Mouse (Mus musculus): ENCODE measurements at regions not wholly inside any gene's neighbourhood (a gene's known extent, or its start where the extent isn't known, plus 50 kb on each side); places are given as distances from the start of the nearest gene placed in this dataset.
A peak's percentile ranks its signal among the peaks of the same experiment; 100 is the strongest.
"Not testable (repeated sequence)": the region's sequence is repeated elsewhere in the genome, so short reads cannot be mapped to it uniquely, and the experiment has no call there.

- not testable (repeated sequence) for H3K27me3 ChIP-seq (ENCODE audit: control insufficient read depth, insufficient read depth, low read length); H3K27ac ChIP-seq (ENCODE audit: low read depth, low read length); H3K4me3 ChIP-seq (ENCODE audit: low read depth, low read length); DNase-seq (ENCODE audit: low spot score); ATAC-seq (ENCODE audit: insufficient read depth, low FRiP score, low TSS enrichment); H3K4me2 ChIP-seq (ENCODE audit: low read depth); H3K9ac ChIP-seq (ENCODE audit: low read length); H3K4me1 ChIP-seq (ENCODE audit: control insufficient read depth, insufficient read depth, low read length); H3K9me3 ChIP-seq (ENCODE audit: control insufficient read depth, low read length); H3K36me3 ChIP-seq (ENCODE audit: control insufficient read depth, insufficient read depth, low read length)
- 91% methylated on average over 3 of the region's 3 CpGs for WGBS
Measured at GRCm38 (mm10) chr3:53735607-53736006, 78.5 kb upstream of the Frem2 start.

GRCm38 (mm10) chr3:53735147-53735546, 78.0 kb upstream of the Frem2 start:
- Histone ChIP-seq H3K9me3 (ENCODE audit: control insufficient read depth, low read length) (no peaks in the 10 kb centered on the region), H3K27ac (ENCODE audit: low read depth, low read length) (no peak overlapping the region), H3K27me3 (ENCODE audit: control insufficient read depth, insufficient read depth, low read length) (no peaks in the 10 kb centered on the region), H3K4me1 (ENCODE audit: control insufficient read depth, insufficient read depth, low read length) (no peaks in the 10 kb centered on the region), H3K36me3 (ENCODE audit: control insufficient read depth, insufficient read depth, low read length) (no peaks in the 10 kb centered on the region), H3K4me2 (ENCODE audit: low read depth) (no peak overlapping the region), H3K4me3 (ENCODE audit: low read depth, low read length) (no peak overlapping the region), H3K9ac (ENCODE audit: low read length) (no peak overlapping the region)
- ATAC-seq (ENCODE audit: insufficient read depth, low FRiP score, low TSS enrichment) = peak; percentile 63; the same call in 1 of the 2 replicates
- peak; percentile 40 for DNase-seq (ENCODE audit: low spot score)
- 42% methylated on average over 5 of the region's 5 CpGs for WGBS

GRCm38 (mm10) chr3:53730440-53730839, 73.3 kb upstream of the Frem2 start:
- Histone ChIP-seq H3K9ac (ENCODE audit: low read length) (no peak overlapping the region), H3K4me3 (ENCODE audit: low read depth, low read length) (no peak overlapping the region), H3K36me3 (ENCODE audit: control insufficient read depth, insufficient read depth, low read length) (no peaks in the 10 kb centered on the region), H3K27ac (ENCODE audit: low read depth, low read length) (no peak overlapping the region), H3K4me1 (ENCODE audit: control insufficient read depth, insufficient read depth, low read length) (no peaks in the 10 kb centered on the region), H3K4me2 (ENCODE audit: low read depth) (no peak overlapping the region), H3K9me3 (ENCODE audit: control insufficient read depth, low read length) (no peaks in the 10 kb centered on the region), H3K27me3 (ENCODE audit: control insufficient read depth, insufficient read depth, low read length) (no peaks in the 10 kb centered on the region)
- 49% methylated on average over 7 of the region's 7 CpGs for WGBS
- DNase-seq (ENCODE audit: low spot score) (no peak), ATAC-seq (ENCODE audit: insufficient read depth, low FRiP score, low TSS enrichment) (no peak)

- ATAC-seq (ENCODE audit: insufficient read depth, low FRiP score, low TSS enrichment) = no peak
Measured at GRCm38 (mm10) chr3:53729810-53730209, 72.7 kb upstream of the Frem2 start.

GRCm38 (mm10) chr3:53729131-53729530, 72.0 kb upstream of the Frem2 start:
- H3K4me2 ChIP-seq (ENCODE audit: low read depth) = no peak overlapping the region
- WGBS = 94% methylated on average over 10 of the region's 10 CpGs
- H3K4me3 ChIP-seq (ENCODE audit: low read depth, low read length) = no peak overlapping the region
- H3K4me1 ChIP-seq (ENCODE audit: control insufficient read depth, insufficient read depth, low read length) = no peaks in the 10 kb centered on the region
- no peak overlapping the region for H3K9ac ChIP-seq (ENCODE audit: low read length)
- no peaks in the 10 kb centered on the region for H3K27me3 ChIP-seq (ENCODE audit: control insufficient read depth, insufficient read depth, low read length)
- no peak overlapping the region for H3K27ac ChIP-seq (ENCODE audit: low read depth, low read length)
- no peak for ATAC-seq (ENCODE audit: insufficient read depth, low FRiP score, low TSS enrichment)
- no peak for DNase-seq (ENCODE audit: low spot score)
- H3K9me3 ChIP-seq (ENCODE audit: control insufficient read depth, low read length) = no peaks in the 10 kb centered on the region
- no peaks in the 10 kb centered on the region for H3K36me3 ChIP-seq (ENCODE audit: control insufficient read depth, insufficient read depth, low read length)

More at GRCm38 (mm10) chr3:53729810-53730209, 72.7 kb upstream of the Frem2 start:
- WGBS = 47% methylated on average over 5 of the region's 5 CpGs
- Histone ChIP-seq H3K4me1 (ENCODE audit: control insufficient read depth, insufficient read depth, low read length) (no peaks in the 10 kb centered on the region), H3K9ac (ENCODE audit: low read length) (no peak overlapping the region), H3K27ac (ENCODE audit: low read depth, low read length) (no peak overlapping the region), H3K27me3 (ENCODE audit: control insufficient read depth, insufficient read depth, low read length) (no peaks in the 10 kb centered on the region), H3K36me3 (ENCODE audit: control insufficient read depth, insufficient read depth, low read length) (no peaks in the 10 kb centered on the region), H3K4me2 (ENCODE audit: low read depth) (no peak overlapping the region), H3K4me3 (ENCODE audit: low read depth, low read length) (no peak overlapping the region), H3K9me3 (ENCODE audit: control insufficient read depth, low read length) (no peaks in the 10 kb centered on the region)
- peak; percentile 66 for DNase-seq (ENCODE audit: low spot score)

GRCm38 (mm10) chr3:53727737-53728136, 70.6 kb upstream of the Frem2 start:
- Histone ChIP-seq H3K4me3 (ENCODE audit: low read depth, low read length) (no peak overlapping the region), H3K27ac (ENCODE audit: low read depth, low read length) (no peak overlapping the region), H3K9me3 (ENCODE audit: control insufficient read depth, low read length) (no peaks in the 10 kb centered on the region), H3K9ac (ENCODE audit: low read length) (no peak overlapping the region), H3K4me2 (ENCODE audit: low read depth) (no peak overlapping the region), H3K4me1 (ENCODE audit: control insufficient read depth, insufficient read depth, low read length) (no peaks in the 10 kb centered on the region), H3K27me3 (ENCODE audit: control insufficient read depth, insufficient read depth, low read length) (no peaks in the 10 kb centered on the region), H3K36me3 (ENCODE audit: control insufficient read depth, insufficient read depth, low read length) (no peaks in the 10 kb centered on the region)
- ATAC-seq (ENCODE audit: insufficient read depth, low FRiP score, low TSS enrichment) (no peak), DNase-seq (ENCODE audit: low spot score) (no peak)
- WGBS = 77% methylated on average over 1 of the region's 1 CpGs

GRCm38 (mm10) chr3:53707101-53707500, 49.9 kb upstream of the Frem2 start:
- no peak overlapping the region for H3K9ac ChIP-seq (ENCODE audit: low read length)
- no peak overlapping the region for H3K27ac ChIP-seq (ENCODE audit: low read depth, low read length)
- no peak for DNase-seq (ENCODE audit: low spot score)
- WGBS = 81% methylated on average over 3 of the region's 3 CpGs
- H3K36me3 ChIP-seq (ENCODE audit: control insufficient read depth, insufficient read depth, low read length) = no peaks in the 10 kb centered on the region
- ATAC-seq (ENCODE audit: insufficient read depth, low FRiP score, low TSS enrichment) = no peak
- no peak overlapping the region for H3K4me3 ChIP-seq (ENCODE audit: low read depth, low read length)
- H3K4me1 ChIP-seq (ENCODE audit: control insufficient read depth, insufficient read depth, low read length) = no peaks in the 10 kb centered on the region
- H3K9me3 ChIP-seq (ENCODE audit: control insufficient read depth, low read length) = no peaks in the 10 kb centered on the region
- H3K4me2 ChIP-seq (ENCODE audit: low read depth) = no peak overlapping the region
- H3K27me3 ChIP-seq (ENCODE audit: control insufficient read depth, insufficient read depth, low read length) = no peaks in the 10 kb centered on the region
